Mouse (Mus musculus): ENCODE measurements around the gene Ttll11.

Ttll11 gene

DNA sequence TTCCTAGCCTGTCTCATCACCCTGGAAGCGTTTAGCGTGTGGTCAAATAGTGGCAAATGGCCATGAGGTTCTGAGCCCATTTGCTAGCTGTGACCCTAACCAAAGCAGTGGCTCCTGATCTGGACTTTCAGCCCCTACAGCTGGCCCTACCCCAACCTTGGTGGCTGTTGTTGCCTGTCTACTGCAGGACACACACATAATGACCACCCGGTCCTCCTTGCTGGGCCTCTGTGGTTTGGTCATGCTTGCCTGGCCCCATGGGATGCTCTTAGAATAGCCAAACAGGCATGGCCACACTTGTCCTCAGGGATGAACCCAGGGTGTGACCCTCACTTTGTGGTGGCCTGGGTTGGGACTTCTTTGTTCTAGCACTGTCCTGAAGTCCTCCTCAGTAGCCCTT lies 80.0 kb downstream of the Ttll11 start:
- DNase-seq = no peak

DNA sequence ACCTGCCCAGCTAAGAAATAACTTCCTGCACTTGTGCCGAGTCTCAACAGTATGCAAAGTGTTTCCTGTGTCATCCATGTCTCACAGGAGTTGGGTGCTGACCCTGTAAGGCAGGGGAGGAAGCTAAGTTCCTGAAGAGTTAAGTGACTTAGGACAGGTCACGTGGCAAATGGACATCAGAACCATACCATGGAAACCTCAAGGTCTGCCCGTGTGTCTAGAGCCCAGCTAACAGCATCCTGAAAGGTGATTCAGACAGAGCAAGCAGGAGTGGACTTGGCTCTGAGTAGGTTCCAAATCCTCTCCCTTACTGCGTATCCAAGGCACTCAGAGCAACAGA lies 80.6 kb downstream of the Ttll11 start:
- no peak for DNase-seq

DNA sequence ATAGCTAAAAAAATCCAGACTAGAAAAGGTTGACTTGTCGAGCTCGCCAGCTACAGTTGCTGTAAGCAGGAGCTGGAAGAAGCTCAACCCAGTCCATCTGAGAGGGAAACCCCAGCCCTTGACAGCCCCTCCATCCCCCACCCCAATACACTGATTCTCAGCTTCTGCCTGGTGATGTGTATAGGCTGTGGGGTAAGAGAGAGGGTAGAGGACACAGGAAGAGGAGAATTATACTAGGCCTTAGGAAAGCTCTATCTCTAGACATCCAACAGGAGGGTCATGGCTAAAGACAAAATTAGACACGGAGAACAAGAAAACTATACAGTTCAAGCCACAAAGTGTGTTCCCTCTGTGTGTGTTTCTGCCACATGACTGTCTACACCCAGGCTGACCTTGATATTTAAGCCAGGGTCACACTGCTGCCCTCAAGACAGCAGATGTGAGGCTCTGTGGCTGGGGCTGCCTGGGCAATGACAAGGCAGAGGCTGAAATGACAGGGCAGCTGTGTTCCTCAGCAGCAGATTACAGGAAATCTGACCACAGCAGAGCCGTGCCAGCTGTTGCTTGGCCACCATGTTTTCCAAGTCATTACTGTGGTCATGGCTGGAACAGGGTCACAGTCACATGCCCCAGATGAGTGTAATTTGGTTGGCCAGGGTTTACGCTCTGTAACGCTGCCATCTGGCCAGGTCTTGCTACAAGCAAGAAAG lies 81.1 kb downstream of the Ttll11 start:
- DNase-seq = peak in 1 of 2 experiments; percentile 8

DNA sequence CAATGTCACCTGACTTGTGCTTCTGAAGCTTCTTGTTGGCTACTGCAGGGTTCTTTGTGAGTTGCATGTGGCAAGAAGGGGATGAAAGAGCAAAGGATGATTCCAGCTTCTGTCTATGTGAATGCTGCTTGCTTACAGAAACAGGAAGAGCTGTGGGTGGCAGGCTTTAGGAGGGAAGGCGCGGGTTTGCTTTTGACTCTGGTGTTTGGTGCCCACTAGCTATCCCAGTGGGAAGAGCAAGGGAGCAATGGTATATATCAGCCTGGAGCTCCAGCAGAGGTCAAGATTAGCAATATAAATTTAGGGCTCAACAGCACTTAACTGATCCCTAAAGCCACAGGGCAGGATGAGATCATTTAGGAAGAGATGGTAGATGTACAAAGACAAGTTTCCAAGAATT lies 82.6 kb downstream of the Ttll11 start:
- no peak for DNase-seq

DNA sequence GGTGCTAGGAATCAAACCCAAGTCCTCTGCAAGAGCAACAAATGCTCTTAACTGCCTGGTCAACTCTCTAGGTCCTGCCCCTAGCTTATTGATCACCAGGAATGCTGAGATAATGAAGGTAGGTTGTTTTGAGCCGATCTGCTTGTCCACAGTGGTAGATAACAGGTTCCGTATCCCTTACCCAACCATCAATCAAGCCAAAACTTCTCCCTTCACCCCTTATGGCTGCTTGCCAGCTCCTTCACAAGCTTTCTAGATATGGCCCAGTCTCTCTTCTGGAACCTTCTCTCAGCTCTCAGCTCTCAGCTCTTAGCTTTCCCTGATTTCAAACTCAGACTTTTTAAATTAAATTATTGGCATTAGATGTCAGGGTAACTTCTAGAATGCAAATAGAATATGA lies 85.2 kb downstream of the Ttll11 start:
- DNase-seq = no peak

DNA sequence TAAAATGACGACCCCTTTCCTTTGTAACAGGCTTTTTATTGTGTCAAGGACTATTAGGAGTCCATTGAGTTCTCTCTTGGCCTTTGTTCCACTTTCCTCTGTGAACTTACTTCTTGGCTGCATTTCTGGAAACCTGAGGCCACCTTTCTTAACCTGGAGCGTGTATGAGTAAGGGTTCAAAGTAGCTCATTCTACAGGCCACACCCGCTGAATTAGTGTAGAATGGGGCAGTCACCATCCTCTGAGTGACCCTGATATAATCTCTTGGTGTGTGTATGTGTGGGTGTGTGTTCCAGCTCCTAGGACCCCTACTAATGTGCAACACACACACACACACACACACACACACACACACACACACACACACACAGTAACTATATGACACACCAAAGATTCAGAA lies 89.1 kb downstream of the Ttll11 start:
- no peak for DNase-seq

DNA sequence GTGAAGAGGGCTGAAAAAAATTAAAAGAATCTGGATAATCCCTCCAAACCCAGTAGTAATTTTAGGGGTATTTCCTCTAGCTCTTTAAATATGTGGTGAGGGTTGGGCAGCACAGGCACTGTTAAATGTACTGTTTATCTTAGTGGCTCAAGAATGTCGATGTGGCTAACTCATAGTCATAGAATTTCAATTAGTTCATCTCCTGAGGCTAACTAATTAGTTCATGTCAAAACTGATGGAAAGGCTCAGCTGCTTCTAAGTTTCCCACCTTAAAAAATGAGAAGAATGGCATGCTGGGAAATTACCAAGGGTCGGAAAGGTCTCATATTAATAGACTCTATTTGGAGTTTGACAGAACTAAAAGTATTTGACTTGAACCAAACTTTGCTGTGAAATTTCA lies 89.9 kb downstream of the Ttll11 start:
- DNase-seq = no peak

DNA sequence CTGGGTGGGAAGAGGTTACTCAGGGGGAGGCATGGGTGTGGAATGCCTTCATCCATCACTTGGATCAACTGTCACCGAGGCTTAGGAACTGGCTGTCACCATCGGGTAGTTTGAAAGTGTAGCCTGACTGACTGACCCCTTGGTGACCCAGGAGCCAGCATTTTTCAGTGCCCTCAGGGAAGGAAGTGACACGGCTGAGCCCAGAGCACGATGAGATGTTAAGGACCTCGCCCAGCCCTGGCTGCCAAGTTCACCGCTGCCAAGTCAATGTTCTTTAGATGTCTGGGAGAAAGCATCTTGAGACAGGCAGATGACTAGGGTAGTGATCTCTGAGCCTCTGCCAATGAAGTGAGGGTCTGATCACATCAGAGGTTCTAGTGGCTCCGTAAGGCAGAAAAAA lies 95.4 kb downstream of the Ttll11 start:
- DNase-seq = no peak

DNA sequence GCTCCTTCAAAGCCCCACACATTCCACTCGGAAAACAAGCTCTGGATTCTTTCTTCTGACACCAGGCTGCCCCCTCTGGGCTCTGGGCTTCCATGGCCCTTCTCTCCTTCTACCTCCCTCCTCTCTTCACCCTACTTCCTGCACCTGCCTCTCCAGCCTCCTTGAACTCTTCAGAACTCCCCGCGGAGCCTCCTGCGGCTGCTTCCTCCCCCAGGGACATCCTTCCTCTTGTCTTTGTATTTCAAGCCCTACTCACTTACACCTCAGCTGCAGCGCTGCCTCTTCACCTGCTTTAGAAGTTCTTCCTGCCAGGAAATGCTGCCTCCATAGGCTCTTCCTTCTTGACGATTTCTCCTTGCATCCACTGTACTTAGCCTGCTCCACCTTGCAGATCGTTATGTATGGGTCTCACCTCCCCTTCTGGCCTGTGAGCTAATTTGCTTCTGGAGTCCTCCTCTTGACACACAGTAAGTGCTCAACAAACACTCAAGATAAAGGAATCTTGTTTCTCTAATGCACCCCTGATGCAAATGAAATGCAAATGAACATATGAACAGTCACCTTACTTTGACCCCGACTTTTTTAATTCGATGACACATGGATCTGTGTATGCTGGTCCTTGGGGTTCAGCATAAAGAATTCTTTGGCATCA lies 97.3 kb downstream of the Ttll11 start:
- DNase-seq = no peak

DNA sequence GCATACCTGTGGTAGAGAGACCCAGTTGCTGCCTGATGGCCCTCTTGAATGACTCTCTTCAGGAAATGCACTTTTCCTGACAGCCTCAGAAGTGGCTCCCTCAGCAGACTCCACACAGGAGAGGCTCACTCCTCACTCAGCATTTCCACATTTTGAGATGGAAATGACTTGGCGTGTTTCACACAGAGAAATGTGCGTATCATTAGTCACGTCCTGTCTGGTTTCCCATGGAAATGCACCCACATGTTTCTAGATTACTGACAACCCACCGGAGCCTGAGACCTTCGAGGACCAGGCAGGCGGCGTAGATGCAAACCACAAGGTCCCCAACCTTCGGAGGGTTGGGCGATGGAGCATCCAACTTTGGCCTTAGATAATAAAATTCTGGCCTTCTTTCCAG lies 97.8 kb downstream of the Ttll11 start:
- DNase-seq = no peak

DNA sequence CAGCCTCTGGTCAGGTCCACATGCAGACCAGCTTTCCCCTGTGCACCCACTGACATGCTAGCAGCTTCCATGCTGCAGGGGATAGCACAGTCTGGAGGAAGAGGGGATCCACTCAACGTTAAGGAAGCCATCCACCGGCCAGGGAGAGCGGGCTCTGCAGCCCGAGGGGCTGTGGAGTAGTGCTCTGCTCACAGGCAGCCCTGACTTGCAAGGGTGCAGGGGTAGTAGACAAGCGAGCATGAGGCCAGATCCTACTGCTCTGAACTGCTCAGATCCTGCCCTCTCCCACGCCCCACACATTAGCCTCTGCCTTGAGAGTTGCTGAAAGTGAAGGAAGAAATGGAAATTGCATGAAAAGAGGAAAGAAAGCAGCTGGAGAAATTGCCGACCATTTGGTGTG lies 99.4 kb downstream of the Ttll11 start:
- no peak for DNase-seq

DNA sequence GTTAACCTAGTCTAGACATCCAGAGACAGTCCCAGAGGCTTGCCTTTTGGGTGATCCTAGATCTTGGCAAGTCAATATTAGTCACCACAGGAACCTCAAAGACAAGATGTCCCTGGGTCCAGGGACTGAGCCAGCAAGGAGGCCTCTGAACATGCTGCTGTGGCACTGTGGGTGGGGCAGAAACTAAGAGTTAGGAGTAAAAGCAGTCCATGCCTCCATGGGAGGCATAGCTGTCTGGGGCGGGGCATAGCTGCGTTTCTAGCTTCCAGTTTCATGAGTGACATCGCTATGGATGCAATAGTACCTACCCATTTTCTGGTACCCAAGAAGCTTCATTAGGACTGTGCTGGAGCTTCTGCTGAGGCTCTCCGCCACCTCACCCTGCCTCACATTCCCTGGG lies 99.8 kb downstream of the Ttll11 start:
- no peak for DNase-seq

DNA sequence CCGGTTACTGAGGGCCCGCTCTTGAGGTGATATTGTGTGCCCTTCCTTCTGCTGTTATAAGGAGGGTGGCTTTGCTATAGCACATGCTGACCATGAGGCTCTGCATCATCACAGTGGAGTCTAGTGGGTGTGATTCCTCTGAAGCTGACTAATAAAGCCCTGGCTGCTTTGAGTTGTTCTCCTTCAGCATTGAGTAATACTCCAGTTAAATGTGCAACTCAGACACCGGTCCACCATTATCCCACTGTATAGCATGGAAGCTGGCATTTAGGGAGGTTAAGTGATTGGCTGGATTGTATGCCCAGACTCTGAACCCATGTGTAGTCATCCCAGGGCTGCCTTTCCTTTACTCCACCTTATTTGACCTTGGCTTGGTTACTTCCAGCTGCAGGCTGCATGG lies 101.2 kb downstream of the Ttll11 start:
- DNase-seq = no peak

DNA sequence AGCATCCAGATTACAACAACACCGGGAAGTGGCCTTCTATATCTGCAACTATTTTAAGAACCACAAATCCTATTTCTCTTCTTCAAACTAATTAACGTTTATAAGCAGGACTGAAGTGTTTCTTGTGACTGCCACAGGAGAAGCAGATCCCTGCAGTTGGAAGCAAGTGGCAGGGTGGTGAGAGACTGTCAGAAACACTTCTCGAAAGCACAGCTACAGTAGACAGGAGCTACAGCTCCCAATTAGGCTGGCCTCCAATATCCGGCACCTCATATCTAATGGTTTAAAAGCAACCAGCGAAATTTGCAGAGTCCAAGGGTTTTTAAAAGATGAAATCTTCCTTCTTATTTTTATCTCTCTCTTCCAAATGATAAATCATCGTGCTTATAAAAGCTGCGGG lies 104.1 kb downstream of the Ttll11 start:
- no peak for DNase-seq

DNA sequence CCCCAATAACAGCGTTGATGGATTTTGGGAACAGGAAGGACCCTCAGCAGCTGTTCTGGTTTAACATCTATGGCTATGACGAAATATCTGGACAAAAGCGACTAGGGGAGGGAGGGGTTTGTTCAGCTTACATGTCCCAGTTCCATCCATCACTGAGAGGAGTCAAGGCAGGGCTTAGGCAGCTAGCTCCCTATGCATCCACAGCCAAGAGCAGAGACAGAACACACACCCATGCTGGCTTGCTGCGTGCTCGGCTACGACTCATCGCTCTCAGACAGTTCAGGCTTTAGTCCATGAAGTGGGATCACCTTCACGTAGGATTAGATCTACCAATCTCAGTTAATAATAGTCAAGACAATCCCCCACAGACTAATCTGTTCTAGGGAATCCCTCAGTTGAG lies 105.3 kb downstream of the Ttll11 start:
- no peak for DNase-seq

DNA sequence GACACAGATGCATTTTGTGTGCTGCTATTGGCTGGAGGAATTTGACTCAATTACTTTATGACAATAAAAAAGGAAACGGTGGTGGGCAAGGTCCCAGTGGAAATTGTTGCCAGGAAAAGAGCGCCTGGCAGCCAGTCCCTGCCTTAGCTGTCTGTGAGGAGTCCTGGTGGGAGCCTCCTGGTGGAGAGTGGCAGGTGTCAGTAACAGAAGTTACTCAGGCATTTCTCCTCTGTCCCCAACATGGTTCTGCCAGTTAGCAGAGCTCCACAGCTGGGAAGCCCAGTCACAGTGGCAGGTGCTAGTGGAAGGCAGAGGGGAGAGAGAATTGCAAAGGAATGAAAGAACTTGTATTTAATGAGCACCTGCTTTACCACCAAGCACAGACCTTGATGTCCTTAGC lies 110.5 kb downstream of the Ttll11 start:
- no peak for DNase-seq

DNA sequence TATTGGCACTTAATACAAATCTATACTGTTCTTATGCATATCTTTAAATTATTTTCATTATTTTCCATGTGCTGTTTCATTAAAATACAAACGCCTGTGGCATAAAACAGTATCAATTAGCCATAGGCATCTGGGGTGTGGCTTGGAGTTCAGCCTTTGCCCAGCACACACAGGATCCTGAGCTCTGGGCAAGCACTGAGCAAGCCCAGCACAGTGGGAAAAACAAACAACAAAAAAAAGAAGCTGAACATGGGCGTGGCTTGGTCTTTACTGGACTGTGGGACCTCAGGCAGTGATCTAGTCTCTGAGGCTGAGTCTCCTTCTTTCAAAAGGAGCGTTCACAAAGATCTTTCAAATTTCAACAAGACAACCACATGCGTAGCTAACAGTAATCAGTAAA lies 116.4 kb downstream of the Ttll11 start:
- no peak for DNase-seq

DNA sequence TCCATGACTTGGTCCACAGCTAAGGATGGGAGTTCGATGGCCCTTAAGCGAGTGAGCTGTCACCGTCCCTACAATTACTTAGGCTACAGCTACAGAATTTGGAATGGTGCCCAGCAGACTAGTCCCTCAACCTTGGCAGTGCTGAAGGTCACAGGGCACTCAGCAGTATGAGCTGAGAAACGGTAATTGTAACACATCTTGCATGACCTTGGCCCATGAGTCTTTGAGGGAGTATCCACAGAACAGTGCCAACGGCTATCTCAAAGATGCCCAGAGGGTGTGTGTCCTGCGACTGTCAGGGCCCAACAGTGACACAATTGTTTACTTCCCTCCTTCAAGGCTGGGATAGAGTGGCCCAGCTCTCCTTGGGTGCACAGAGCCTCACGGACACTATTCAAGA lies 118.5 kb downstream of the Ttll11 start:
- DNase-seq = no peak

DNA sequence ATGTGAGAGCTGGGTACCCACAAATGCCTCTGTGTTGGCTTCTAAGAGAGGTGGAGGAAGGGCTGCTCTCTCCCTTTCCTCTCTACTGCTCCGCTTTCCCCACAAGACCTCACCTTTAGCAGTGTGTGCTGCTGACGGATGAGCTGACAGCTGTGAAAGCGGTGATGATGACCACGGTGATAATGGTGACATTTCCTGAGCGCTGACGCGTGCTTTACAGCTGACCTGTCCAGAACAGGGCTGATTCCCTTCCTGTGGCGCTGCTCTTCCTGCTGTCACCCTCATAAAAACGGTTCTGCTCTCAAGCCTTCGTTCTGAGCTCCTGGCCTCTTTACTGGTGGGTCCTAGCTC lies 119.3 kb downstream of the Ttll11 start:
- DNase-seq = no peak

DNA sequence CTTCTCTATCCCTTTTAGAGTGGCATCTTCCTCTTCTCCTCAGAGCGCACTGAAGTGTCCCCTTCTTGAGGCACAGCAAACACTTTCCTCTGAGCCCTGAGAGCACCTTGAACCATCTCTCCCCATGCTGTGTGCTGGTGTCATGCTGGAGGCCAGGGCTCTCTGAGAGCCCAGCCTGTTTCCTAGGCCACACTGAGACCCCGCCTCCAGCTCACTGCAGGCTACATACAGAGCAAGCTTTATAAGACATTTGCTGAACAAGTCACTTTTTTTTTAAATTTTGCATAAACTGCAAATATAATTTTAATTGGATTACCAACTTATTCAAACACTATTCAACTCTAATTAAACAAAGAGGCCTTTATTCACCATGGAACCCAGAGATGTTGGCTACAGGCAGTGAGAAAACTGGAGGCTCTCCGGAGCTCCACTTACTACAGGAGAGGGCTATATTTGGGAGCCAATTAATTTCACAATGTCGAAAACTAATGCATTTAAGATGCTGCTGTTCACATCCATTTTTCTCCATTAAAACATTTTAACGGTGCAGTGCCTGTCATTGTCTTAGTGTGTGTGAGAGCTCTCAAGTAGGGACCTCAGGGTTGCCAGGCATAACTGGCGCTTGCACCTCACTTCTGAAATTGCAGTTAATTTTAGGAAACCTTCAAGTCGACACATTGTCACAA lies 119.9 kb downstream of the Ttll11 start:
- DNase-seq = no peak

DNA sequence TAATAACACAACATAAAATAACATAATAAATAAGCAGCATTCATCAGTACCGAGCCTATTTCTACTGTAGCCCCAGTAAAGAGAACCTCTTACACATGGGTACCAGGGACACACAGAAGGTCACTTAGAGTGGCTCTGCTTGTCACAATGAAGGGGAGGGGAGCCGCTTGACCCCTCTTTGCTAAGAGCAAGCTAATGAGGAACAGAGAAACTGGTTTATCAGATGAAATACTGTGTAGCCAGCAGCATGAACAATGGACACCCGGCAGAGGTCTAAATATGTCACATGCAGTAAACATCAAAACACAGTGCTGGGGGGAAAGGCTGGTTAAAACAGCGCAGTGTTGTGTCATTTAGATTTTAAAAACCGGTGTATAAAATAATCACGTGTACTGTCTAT lies 121.4 kb downstream of the Ttll11 start:
- DNase-seq = no peak

DNA sequence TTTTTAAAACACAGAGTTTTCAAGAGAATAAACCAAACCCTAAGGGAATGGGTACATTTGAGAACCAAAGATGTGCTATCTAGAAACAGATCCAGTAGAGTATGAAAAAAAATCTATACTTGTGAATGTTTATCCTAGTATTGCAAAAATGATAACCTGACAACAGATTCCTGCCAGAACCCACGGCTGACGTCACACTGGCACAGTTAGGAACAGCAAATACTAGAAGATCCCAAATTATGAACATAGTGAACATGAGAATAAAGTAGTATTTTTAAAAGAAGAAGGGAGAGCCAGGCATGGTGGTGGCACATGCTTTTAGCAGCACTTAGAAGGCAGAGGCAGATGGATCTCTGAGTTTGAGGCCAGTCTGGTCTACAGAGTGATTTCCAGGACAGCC lies 122.8 kb downstream of the Ttll11 start:
- DNase-seq = no peak

DNA sequence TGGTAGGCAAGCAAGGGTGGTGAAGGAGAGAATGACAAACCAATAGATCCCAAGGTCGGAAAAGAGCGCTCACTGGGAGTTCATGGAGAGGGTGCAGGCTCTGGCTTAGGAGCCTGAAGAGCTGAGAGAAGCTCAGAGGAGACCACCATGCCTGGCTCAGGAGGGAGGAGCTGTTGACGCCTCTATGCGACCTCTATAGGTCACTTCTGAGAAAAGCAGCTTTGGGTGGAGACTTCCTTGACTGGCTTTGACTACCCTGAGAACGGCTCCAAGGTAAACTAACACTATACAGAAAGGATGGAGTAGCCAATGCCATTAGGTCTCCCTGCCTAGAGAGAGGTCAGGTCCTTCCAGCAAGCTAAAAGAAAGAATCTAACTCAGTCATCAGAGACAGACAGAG lies 124.8 kb downstream of the Ttll11 start:
- DNase-seq = peak in 1 of 2 experiments; percentile 7

DNA sequence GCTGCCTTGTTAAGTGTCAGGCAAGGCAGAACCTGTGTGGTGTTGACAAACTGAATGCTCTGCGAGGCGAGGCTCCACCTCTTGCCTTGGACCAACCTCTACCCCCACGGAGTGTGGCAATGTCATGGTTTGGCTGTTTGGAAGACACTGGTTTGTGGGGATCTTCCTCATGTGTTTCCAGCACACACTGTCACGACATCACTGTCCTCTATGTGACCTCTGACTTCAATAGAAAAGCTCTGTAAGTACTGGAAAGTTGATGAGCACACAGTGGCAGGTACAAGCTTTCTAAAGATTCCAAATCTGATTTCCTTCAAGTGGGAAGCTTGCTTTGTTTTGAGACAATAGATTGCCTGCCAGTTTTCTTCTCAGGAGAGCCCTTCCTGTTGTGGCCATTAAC lies 126.7 kb downstream of the Ttll11 start:
- DNase-seq = no peak

DNA sequence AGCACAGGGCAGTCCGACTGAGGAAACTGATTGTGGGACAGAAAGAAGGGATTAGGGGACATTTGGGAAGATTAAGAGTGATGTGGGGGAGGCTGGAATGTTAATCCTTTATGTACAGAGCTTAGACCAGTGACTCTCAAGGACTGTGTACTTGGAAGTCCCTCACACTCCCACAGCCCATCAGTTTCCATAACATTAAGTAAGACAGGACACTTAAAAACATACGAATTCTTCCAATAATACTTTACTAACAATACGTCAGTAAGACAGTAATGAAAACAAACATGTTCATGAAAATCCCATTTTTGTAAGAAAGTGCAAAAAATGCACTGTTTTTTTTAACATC lies 127.6 kb downstream of the Ttll11 start:
- no peak for DNase-seq

All from spleen, adult 18-20 months (tissue).